Mouse (Mus musculus) spleen, postnatal 4 days (tissue): ENCODE results near the gene Zg16.

ENCODE experiments used
- DNase-seq, 2 experiments: peaks; one replicate each; pipeline ENCODE4 v3.0.0; 2022; ENCODE audit warnings: low spot score in 2 of 2

Zg16 gene

DNA sequence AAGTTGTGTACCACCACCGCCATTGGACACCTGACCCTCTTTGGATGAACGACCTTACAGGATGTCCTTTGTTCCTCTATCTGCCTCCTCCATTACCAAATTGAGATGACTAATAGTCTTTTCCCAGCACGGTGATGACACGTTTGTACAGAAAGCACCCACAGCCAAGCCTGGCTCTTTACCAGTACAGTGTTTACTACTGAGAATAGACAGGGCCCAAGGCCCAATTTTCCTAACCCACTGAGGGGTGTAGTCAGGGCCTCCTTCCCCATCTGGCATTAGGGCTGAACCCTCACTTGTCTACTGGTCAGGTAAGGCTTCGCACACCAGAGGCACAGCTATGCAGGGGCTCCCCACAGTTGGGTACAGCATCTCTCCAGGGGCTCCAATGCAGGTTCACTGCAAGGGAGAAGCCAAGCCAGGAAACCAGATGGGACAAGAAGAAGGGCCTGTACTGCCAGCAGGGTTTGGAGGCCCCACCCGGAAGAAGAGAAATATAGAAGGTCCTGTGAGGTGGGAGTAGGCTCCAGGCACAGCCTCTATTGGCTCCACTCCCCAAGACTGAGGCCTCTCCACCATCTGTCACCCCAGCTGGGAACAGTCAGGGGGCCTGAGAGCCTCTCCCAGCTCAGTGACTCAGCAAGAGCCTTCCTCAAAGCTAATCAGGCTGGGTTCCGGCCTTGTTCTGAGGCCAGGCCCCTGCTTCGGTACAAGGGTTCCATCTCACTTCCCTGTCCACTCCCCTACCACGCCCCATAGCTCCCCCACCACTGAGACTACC, 78.7 kb downstream of the Zg16 start:
- DNase-seq = peak; percentile 55 to 78

DNA sequence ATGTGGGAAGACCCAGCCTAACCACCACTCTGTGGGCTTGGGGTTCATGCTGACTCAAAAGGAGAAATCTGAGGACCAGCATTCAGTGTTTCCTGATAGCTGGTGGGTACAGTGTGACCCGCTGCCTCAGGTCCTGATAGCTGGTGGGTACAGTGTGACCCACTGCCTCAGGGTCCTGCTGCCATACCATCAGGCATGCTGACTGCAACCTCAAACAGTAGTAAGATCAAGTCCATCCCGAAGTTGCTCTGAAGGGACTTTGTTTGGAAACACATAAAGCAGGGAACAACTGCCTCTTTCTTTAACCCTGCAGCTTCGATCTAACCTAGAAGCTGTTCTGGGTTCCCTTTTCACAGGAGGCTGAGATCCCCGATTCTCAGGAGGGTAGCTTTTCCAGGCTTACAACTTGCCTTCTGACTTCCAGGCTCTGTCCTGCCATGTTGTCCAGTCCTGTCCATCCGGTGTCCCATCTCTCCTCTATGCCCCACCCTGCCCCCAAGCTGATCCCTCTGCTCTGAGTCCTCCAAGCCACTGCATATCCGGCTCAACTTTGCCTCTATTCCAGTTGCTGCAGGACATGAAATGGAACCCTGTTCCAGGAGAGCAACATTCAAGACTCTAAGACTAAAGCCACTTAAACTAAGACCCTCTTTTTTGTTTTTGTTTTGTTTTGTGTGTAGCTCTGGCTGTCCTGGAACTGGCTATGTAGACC, 79.7 kb downstream of the Zg16 start:
- DNase-seq = no peak

DNA sequence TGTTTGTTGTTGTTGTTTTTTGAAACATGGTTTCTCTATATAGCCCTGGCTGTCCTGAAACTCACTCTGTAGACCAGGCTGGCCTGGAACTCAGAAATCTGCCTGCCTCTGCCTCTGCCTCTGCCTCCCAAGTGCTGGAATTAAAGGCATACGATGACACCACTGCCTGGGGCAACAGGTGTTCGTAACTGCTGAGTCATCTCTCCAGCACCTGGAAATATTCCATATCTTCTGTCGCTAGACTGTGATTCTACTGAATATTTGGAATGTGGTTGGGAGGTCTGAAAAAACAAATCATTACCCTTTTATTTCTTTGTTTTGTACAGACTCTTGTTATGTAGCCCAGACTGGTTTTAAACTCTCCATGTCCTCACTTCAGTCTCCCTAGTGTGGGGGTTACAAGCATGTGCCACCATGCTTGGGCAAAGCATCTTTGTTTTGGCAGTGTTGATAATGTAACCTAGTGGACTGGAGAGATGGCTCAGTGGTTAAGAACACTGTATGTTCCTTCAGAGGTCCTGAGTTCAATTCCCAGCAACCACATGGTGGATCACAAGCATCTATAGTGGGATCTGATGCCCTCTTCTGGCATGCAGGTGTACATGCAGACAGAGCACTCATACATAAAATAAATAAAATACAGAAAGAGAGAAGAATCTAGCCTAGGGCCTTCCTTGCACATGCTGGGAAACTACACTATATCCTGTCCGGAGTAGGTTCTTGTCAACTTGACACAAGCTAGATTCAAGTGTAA, 82.8 kb downstream of the Zg16 start:
- no peak for DNase-seq

DNA sequence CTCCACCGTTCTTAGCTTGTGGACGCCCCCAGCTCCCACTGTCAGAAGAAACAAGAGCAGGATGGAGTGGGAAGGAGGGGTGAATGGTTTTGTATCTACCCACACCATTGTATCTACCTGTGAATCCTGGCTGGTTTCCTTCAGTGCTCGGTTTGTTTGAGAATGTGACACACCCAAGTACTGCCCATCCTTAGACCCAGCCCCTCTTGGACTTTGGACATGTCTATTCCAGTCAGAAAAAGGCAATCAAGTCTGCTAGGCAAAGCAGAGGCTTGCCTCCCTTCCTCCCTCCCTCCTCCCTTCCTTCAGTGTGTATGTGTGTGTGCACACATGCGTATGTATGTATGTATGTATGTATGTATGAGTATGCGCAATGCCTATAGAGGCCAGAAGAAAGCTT, 83.5 kb downstream of the Zg16 start:
- DNase-seq = no peak
